Mouse (Mus musculus) T-helper 2 cell (primary cell): Measurements from ENCODE around the gene 4933424G06Rik.

Source experiments
- in situ Hi-C: fragments of 300-600 bp; cut with MboI, MseI; formaldehyde crosslinking; loops from one replicate; pipeline ENCODE4 v1.15.1; 2025; ENCODE audit warnings: high pct_unique_total_duplicates

4933424G06Rik gene

DNA sequence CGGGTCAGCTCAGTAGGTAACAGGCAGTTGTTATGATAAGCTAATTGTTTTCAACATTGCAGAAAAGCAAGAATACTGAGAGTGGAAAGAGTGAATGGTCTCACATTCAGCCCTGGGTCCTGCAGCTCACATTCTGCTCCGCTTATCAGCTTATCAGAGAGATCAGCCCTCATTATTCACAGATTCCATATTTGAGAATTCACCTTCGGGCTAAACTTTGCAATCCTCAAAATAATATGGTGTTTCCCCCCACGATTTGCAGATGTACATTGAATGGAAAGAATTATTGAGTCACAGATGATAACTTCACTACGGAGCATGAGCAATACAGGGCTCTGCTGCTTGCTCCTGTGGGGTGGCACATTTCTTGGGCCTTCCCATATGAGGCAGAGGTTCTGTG, 58.8 kb downstream of the 4933424G06Rik start:
- in situ Hi-C loops = no loop called here

DNA sequence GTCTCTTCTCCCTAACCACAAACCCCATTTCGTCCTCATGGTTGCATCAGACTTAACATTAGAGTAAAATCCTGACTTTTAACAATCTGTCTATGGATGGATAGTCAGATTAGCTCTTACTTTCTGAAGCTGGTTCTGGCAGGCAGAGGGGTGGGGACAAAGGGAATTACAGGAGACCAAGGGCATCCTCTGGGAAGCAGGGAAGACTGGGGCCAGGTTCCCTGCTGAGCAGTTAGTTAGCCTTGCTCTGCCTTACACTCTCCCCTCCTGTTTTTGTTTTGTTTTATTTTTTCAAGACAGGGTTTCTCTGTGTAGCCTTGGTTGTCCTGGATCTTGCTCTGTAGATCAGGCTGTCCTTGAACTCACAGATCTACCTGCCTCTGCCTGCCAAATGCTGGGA, 60.0 kb downstream of the 4933424G06Rik start:
- in situ Hi-C loops = no loop called here

DNA sequence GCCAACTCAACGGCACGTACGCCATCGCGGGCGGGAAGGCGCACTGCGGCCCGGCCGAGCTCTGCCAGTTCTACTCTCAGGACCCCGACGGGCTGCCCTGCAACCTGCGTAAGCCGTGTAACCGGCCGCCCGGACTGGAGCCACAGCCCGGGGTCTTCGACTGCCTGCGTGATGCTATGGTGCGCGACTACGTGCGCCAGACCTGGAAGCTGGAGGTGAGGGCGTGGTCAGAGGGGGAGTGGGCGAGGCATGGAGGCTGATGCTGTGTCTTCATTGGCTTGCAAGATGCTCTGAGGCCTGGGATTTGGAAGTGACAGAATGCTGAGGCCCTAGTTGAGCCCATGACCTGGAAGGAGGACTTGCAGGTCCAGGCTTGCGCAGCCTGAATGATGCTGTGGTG, 61.0 kb downstream of the 4933424G06Rik start:
- in situ Hi-C loops = no loop called here

- in situ Hi-C loops = no loop called here
These were observed 62.4 kb downstream of the 4933424G06Rik start for GRCm38 (mm10) chr1:36772198-36772934.

DNA sequence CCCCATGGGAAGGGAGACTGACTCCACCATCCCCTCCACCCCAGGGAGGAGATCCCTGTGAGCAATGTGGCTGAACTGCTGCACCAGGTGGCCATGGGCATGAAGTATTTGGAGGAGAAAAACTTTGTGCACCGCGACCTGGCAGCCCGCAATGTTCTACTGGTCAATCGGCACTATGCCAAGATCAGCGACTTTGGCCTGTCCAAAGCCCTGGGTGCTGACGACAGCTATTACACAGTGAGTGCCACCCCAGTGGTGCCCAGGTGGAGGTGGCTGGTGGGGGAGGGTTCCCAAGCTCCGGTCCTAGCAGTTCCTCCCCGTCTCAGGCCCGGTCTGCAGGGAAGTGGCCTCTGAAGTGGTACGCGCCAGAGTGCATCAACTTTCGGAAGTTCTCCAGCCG, 70.8 kb downstream of the 4933424G06Rik start:
- in situ Hi-C loops = no loop called here

DNA sequence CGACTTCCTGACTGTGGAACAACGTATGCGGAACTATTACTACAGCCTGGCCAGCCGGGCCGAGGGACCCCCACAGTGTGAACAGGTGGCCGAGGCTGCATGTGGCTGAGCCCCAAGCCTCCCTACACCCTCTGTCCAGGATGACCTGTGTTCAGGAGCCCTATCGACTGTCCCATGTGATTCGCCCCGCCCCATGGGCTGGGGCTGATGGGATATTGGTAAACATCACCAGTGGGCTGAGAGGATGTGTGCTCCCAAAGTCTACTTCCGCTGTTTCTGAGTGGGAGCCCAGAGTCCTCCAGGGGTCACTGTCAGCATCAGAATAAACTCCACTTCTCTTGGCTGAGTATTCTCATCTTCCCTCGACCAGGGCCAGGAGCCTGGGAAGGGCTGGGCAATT, 72.5 kb downstream of the 4933424G06Rik start:
- in situ Hi-C loops = no loop called here

- in situ Hi-C loops = no loop called here
These were observed 74.6 kb downstream of the 4933424G06Rik start for GRCm38 (mm10) chr1:36784365-36785134.

GRCm38 (mm10) chr1:36785238-36785641, 75.3 kb downstream of the 4933424G06Rik start:
- in situ Hi-C loops = no loop called here

DNA sequence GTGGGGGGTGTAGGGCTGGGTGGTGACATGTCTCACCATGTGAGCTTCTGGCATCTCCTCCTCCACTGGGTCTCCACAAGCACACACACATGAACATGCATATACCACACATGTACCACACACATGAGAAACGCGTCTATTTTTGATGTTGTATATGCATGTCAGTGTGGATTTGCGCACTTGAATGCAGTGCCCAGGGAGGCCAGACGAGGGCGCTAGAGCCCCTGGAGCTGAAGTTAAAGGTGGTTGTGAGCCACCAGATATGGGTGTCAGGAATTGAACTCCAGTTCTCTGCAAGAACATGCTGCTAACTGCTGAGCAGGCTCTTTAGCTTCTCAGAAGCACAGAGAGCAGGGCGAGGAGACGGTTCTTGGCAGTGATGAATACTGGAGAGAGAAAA, 76.4 kb downstream of the 4933424G06Rik start:
- in situ Hi-C loops = no loop called here

GRCm38 (mm10) chr1:36789416-36789815, 79.5 kb downstream of the 4933424G06Rik start:
- in situ Hi-C loops = no loop called here

DNA sequence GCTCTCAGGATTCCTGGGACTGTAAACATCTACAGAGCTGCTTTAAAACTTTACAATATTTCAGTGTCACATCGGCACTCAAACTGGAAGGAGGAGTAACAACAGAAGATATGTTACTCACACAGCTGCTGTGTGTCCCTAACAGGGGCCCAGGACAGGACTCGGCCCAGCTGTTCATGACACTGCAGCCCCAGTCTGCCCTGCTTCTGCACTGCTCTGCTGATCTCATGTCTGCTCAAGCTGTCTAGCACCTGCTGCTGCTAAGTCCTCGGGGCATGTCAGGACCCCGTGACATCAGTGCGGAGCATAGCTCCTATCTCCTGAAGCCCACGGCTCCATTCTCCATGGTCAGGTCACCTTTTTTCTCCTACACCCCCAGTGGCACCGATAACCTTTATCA, 86.8 kb downstream of the 4933424G06Rik start:
- in situ Hi-C loops = no loop called here

DNA sequence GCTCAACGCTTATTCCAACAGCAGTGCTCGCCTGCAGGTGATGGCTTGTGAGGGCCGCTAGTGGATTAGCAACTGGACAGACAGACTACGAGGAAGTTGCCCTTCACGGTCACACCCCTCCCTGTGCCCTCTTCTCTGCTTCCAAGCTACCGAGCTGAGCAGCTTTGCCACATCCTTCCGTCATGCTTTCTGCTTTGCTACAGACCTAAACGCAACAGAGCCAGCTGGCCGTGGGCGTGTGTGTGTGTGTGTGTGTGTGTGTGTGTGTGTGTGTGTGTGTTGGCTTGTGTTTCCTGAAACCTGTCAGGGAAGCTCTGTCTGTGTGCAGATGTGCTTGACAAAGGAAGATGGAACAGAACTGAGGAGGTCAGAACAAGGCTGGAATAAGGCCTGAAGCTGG, 87.5 kb downstream of the 4933424G06Rik start:
- in situ Hi-C loops = no loop called here

GRCm38 (mm10) chr1:36800379-36801011, 90.5 kb downstream of the 4933424G06Rik start:
- in situ Hi-C loops = no loop called here

- in situ Hi-C loops = no loop called here
These were observed 94.3 kb downstream of the 4933424G06Rik start for GRCm38 (mm10) chr1:36804259-36804658.

GRCm38 (mm10) chr1:36804833-36805232, 94.9 kb downstream of the 4933424G06Rik start:
- in situ Hi-C loops = no loop called here

GRCm38 (mm10) chr1:36806181-36806905, 96.4 kb downstream of the 4933424G06Rik start:
- in situ Hi-C loops = no loop called here

GRCm38 (mm10) chr1:36807086-36807485, 97.1 kb downstream of the 4933424G06Rik start:
- in situ Hi-C loops = no loop called here
